Mouse (Mus musculus) heart, adult 8-10 months (tissue): ENCODE data around the gene Dydc1. TPM values are rescaled to one million over a fixed set of nuclear protein-coding genes. Genes with fewer than 3 reads are reported as not detected.
A peak's percentile ranks its signal among the peaks of the same experiment; 100 is the strongest.

ENCODE experiments used
- DNase-seq: peaks from one replicate; pipeline ENCODE4 v3.0.0; 2022; ENCODE audit warnings: low spot score
- total RNA-seq, 4 experiments: library from RNA; stranded (reverse); gene quantifications; 2 replicates each; pipeline ENCODE4 v1.2.4; 2022

The Dydc1 gene
- total RNA-seq, 4 experiments from 2014 or later = not detected

GRCm38 (mm10) chr14:41098726-41099125 is 26.0 kb downstream of the Dydc1 start:
- DNase-seq = no peak

DNA sequence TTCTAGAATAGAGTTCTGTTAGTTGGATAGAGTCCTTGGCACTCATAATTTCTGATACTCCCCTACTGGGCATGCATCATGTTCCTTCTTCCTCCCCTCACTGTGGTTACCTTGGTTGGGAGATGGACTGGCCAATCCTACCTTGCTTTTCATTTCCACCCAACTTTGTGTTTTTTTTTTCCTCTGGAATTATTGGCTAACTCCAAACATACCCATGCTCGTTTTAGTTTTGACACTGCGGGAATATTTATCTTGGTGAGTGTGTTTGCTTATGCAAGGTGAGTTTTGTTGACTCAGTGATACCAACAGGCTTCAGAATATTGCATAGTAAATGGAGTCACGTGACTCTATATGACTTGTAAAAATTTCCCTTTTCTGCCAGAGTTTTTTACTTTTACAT is 28.0 kb downstream of the Dydc1 start:
- no peak for DNase-seq

GRCm38 (mm10) chr14:41101242-41101641 is 28.5 kb downstream of the Dydc1 start:
- DNase-seq = no peak

DNA sequence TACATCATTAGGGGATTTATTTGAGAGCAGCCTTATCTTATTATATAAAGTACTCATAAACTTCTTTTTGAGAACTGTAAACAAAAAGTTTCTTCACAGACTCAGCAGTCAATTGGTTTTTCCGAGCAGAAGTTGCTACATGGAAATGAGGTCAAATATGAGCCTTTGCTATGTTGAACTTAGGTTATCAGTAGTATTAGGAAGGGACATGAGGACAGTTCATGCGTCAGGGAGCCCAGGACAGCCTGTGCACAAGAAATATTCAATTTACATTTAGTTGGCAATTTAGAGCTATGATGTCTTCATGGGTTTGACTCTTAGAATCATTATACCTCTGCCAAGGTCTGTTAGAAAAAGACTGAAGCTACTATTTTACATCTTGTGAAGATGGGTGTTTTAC is 29.6 kb downstream of the Dydc1 start:
- DNase-seq = no peak

- no peak for DNase-seq
These were observed 32.2 kb downstream of the Dydc1 start, which contains the start of gene Mat1a for GRCm38 (mm10) chr14:41104853-41105444. Gene Mat1a (plus strand): TSS chr14:41105035.

DNA sequence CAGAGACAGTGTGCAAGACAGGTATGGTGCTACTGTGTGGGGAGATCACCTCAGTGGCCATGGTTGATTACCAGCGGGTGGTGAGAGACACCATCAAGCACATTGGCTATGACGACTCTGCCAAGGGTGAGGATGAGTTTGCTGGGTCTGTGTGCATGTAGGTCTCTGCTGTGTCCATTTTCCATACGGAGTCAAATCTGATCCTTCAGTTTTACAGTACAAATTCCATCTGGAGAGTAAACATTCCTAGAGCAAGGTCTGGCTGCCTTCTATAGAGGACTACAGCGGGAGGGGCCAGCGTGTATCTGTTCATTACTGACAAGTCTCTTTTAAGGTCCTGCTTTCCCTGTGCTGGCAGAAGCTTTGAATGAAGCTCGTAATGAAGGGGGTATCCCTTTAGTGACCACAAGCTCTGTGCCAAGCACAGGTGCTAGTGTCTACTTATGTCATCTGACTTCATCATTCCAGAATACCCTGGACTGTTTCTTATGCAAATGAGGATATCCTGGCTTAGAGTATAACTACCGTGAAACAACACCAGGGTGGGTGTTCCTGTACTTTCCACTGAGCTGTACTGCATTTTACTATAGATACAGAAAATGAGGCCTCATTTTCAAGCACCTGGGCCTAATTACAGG is 38.4 kb downstream of the Dydc1 start:
- no peak for DNase-seq

GRCm38 (mm10) chr14:41112944-41113343 is 40.2 kb downstream of the Dydc1 start:
- no peak for DNase-seq

- DNase-seq = no peak
These were observed 43.6 kb downstream of the Dydc1 start for GRCm38 (mm10) chr14:41116271-41116670.

DNA sequence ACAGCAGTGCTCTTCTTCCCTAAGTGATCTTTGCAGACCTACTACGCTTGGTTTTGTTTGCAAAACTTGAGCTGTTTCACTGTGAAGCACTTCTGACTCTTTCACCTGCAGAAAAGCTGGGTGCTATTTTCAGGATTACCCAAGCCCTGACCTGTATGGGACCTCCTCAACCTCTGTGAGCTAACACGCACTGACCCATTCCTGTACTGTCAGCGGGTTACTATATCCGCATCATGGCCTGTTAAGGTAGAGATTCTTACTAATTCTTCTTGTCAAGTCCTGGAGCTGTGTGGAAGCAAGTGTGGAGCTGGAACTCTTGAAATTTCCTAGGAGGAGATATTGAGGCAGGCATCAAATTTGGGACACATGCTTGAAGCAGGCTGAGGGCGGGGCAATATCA is 52.0 kb downstream of the Dydc1 start:
- no peak for DNase-seq

GRCm38 (mm10) chr14:41127997-41128396 is 55.3 kb downstream of the Dydc1 start:
- DNase-seq = peak; percentile 3

GRCm38 (mm10) chr14:41131540-41131939 is 58.8 kb downstream of the Dydc1 start, which contains the start of gene Sftpa1:
Gene Sftpa1 (plus strand): TSS chr14:41131782.
- DNase-seq = no peak

GRCm38 (mm10) chr14:41137006-41137405 is 64.3 kb downstream of the Dydc1 start:
- no peak for DNase-seq

GRCm38 (mm10) chr14:41140686-41141085 is 68.0 kb downstream of the Dydc1 start:
- no peak for DNase-seq

Other genes with a start within 250 kb of the Dydc1 start
- gene Sh2d4b, start 179.6 kb upstream of the Dydc1 start, total RNA-seq = under 1 TPM; 0.53 to 0.80 (median 0.66) TPM
- 10 to 100 TPM in 2 of 4 experiments, 1 to 10 TPM in 2; 9.8 to 18.6 (median 10.8) TPM for gene Tspan14, start 106.1 kb upstream of the Dydc1 start, total RNA-seq
- gene Fam213a, start 59.1 kb upstream of the Dydc1 start, total RNA-seq = 10 to 100 TPM; 24.7 to 39.2 (median 28.2) TPM
- gene Dydc2, start 3.7 kb upstream of the Dydc1 start, total RNA-seq = not detected
- gene Mat1a, start 32.1 kb downstream of the Dydc1 start, total RNA-seq = under 1 TPM in 2 of 4 experiments, not detected in 2; 0.09 to 0.31 TPM
- under 1 TPM in 1 of 4 experiments, not detected in 3; 0.14 TPM for gene Sftpa1, start 58.9 kb downstream of the Dydc1 start, total RNA-seq
- not detected for gene Mbl1, start 78.5 kb downstream of the Dydc1 start, total RNA-seq
- not detected for gene Sftpd, start 112.2 kb downstream of the Dydc1 start, total RNA-seq
- gene Gm2832, start 205.9 kb downstream of the Dydc1 start, total RNA-seq = not detected